Mouse (Mus musculus): ENCODE data around the gene Rnf186. TPM values are rescaled to one million over a fixed set of nuclear protein-coding genes. Genes with fewer than 3 reads are reported as not detected.

Gene Rnf186
- 2.2 and 2.3 TPM in 2 replicates for polyA plus RNA-seq (2015; fragmentation: Nextera tagmentation; extraction: Ambion mirVana)

- Histone ChIP-seq H3K4me3 (no peak within 1 kb of the TSS), H3K4me1 (peaks cover 23% of the 10 kb centered on the region), H3K9ac (no peak within 1 kb of the TSS), H3K27ac (no peak within 1 kb of the TSS; the same call in 1 of the 2 replicates), H3K36me3 (no peaks in the 10 kb centered on the region), H3K4me2 (no peak within 1 kb of the TSS), H3K27me3 (no peaks in the 10 kb centered on the region), H3K9me3 (no peaks in the 10 kb centered on the region)
- WGBS, result 75% methylated on average over 13 of the region's 13 CpGs
- ATAC-seq (ENCODE audit: borderline replicate concordance, extremely low read depth, low FRiP score, low TSS enrichment), result no peak
Measured at GRCm38 (mm10) chr4:138966866-138967265, at the start of gene Rnf186. Gene Rnf186 (plus strand): TSS chr4:138967112.

- WGBS, result 82% methylated on average over 9 of the region's 9 CpGs
- no peak for ATAC-seq (ENCODE audit: borderline replicate concordance, extremely low read depth, low FRiP score, low TSS enrichment)
- H3K9ac ChIP-seq, result no peak overlapping the region
Measured at GRCm38 (mm10) chr4:138917282-138917681, 49.6 kb upstream of the Rnf186 start.

GRCm38 (mm10) chr4:138921254-138922130, 45.4 kb upstream of the Rnf186 start:
- Histone ChIP-seq H3K27ac (no peak overlapping the region), H3K4me3 (no peak overlapping the region), H3K4me1 (peaks cover 6% of the 10 kb centered on the region; the same call in 1 of the 2 replicates), H3K9ac (no peak overlapping the region), H3K36me3 (no peaks in the 10 kb centered on the region), H3K27me3 (no peaks in the 10 kb centered on the region; the same call in 1 of the 2 replicates), H3K4me2 (peak overlapping the region; percentile 51), H3K9me3 (no peaks in the 10 kb centered on the region)
- 34% methylated on average over 20 of the region's 20 CpGs for WGBS
- ATAC-seq (ENCODE audit: borderline replicate concordance, extremely low read depth, low FRiP score, low TSS enrichment), result peak; percentile 23; the same call in 1 of the 2 replicates

More at GRCm38 (mm10) chr4:138917282-138917681, 49.6 kb upstream of the Rnf186 start:
- Histone ChIP-seq H3K27me3 (no peaks in the 10 kb centered on the region), H3K4me3 (no peak overlapping the region), H3K4me1 (peaks cover 15% of the 10 kb centered on the region), H3K9me3 (no peaks in the 10 kb centered on the region), H3K36me3 (no peaks in the 10 kb centered on the region), H3K4me2 (no peak overlapping the region), H3K27ac (no peak overlapping the region)

- no peak overlapping the region for H3K4me3 ChIP-seq
- peak; percentile 75 for ATAC-seq (ENCODE audit: borderline replicate concordance, extremely low read depth, low FRiP score, low TSS enrichment)
Measured at GRCm38 (mm10) chr4:138922131-138922459, 44.8 kb upstream of the Rnf186 start.

GRCm38 (mm10) chr4:138925561-138925960, 41.4 kb upstream of the Rnf186 start:
- no peaks in the 10 kb centered on the region for H3K9me3 ChIP-seq
- no peaks in the 10 kb centered on the region for H3K36me3 ChIP-seq
- H3K9ac ChIP-seq, result no peak overlapping the region
- no peak overlapping the region for H3K27ac ChIP-seq
- H3K4me2 ChIP-seq, result no peak overlapping the region
- no peak for ATAC-seq (ENCODE audit: borderline replicate concordance, extremely low read depth, low FRiP score, low TSS enrichment)
- no peaks in the 10 kb centered on the region; the same call in 1 of the 2 replicates for H3K27me3 ChIP-seq
- H3K4me3 ChIP-seq, result no peak overlapping the region
- peaks cover 6% of the 10 kb centered on the region; the same call in 1 of the 2 replicates for H3K4me1 ChIP-seq
- WGBS, result 32% methylated on average over 2 of the region's 2 CpGs

More at GRCm38 (mm10) chr4:138922131-138922459, 44.8 kb upstream of the Rnf186 start:
- Histone ChIP-seq H3K27ac (no peak overlapping the region), H3K4me1 (peaks cover 6% of the 10 kb centered on the region; the same call in 1 of the 2 replicates), H3K9me3 (no peaks in the 10 kb centered on the region), H3K27me3 (no peaks in the 10 kb centered on the region; the same call in 1 of the 2 replicates), H3K4me2 (peak overlapping the region; percentile 51), H3K36me3 (no peaks in the 10 kb centered on the region), H3K9ac (no peak overlapping the region)
- WGBS, result 1% methylated on average over 11 of the region's 11 CpGs

- 61% methylated on average over 3 of the region's 3 CpGs for WGBS
- H3K4me2 ChIP-seq, result no peak overlapping the region
- H3K36me3 ChIP-seq, result no peaks in the 10 kb centered on the region
- H3K9me3 ChIP-seq, result no peaks in the 10 kb centered on the region
- no peak overlapping the region for H3K4me3 ChIP-seq
- H3K27ac ChIP-seq, result no peak overlapping the region
- no peaks in the 10 kb centered on the region for H3K27me3 ChIP-seq
- H3K9ac ChIP-seq, result no peak overlapping the region
- no peak for ATAC-seq (ENCODE audit: borderline replicate concordance, extremely low read depth, low FRiP score, low TSS enrichment)
- H3K4me1 ChIP-seq, result peaks cover 12% of the 10 kb centered on the region; the same call in 1 of the 2 replicates
Measured at GRCm38 (mm10) chr4:138933862-138934261, 33.0 kb upstream of the Rnf186 start.

GRCm38 (mm10) chr4:138934456-138935145, 32.3 kb upstream of the Rnf186 start:
- Histone ChIP-seq H3K9me3 (no peaks in the 10 kb centered on the region), H3K4me3 (no peak overlapping the region), H3K4me1 (peaks cover 18% of the 10 kb centered on the region), H3K4me2 (no peak overlapping the region), H3K27ac (no peak overlapping the region), H3K36me3 (no peaks in the 10 kb centered on the region), H3K27me3 (no peaks in the 10 kb centered on the region), H3K9ac (no peak overlapping the region)
- 82% methylated on average over 11 of the region's 11 CpGs for WGBS
- no peak for ATAC-seq (ENCODE audit: borderline replicate concordance, extremely low read depth, low FRiP score, low TSS enrichment)

GRCm38 (mm10) chr4:138938495-138939269, 28.2 kb upstream of the Rnf186 start:
- Histone ChIP-seq H3K4me3 (no peak overlapping the region), H3K4me2 (peak overlapping the region; percentile 18; the same call in 1 of the 2 replicates), H3K4me1 (peaks cover 33% of the 10 kb centered on the region), H3K27ac (peak overlapping the region; percentile 78), H3K9me3 (no peaks in the 10 kb centered on the region), H3K27me3 (no peaks in the 10 kb centered on the region), H3K36me3 (no peaks in the 10 kb centered on the region), H3K9ac (no peak overlapping the region)
- WGBS, result 34% methylated on average over 10 of the region's 10 CpGs
- ATAC-seq (ENCODE audit: borderline replicate concordance, extremely low read depth, low FRiP score, low TSS enrichment), result no peak

GRCm38 (mm10) chr4:138939481-138939880, 27.4 kb upstream of the Rnf186 start:
- no peaks in the 10 kb centered on the region for H3K36me3 ChIP-seq
- H3K27me3 ChIP-seq, result no peaks in the 10 kb centered on the region
- H3K27ac ChIP-seq, result peak overlapping the region; percentile 78
- WGBS, result 45% methylated on average over 4 of the region's 4 CpGs
- H3K9ac ChIP-seq, result no peak overlapping the region
- H3K4me2 ChIP-seq, result no peak overlapping the region
- H3K9me3 ChIP-seq, result no peaks in the 10 kb centered on the region
- ATAC-seq (ENCODE audit: borderline replicate concordance, extremely low read depth, low FRiP score, low TSS enrichment), result 0 out of 2 replicates have a peak, but pooled peaks have one; percentile 49
- no peak overlapping the region for H3K4me3 ChIP-seq
- H3K4me1 ChIP-seq, result peaks cover 33% of the 10 kb centered on the region

GRCm38 (mm10) chr4:138941401-138941800, 25.5 kb upstream of the Rnf186 start:
- Histone ChIP-seq H3K4me1 (peaks cover 33% of the 10 kb centered on the region), H3K4me2 (no peak overlapping the region), H3K9ac (no peak overlapping the region), H3K27me3 (no peaks in the 10 kb centered on the region), H3K27ac (peak overlapping the region; percentile 80), H3K9me3 (no peaks in the 10 kb centered on the region), H3K4me3 (no peak overlapping the region), H3K36me3 (no peaks in the 10 kb centered on the region)
- WGBS, result 22% methylated on average over 7 of the region's 7 CpGs
- no peak for ATAC-seq (ENCODE audit: borderline replicate concordance, extremely low read depth, low FRiP score, low TSS enrichment)

- no peak overlapping the region for H3K4me3 ChIP-seq
- H3K27me3 ChIP-seq, result no peaks in the 10 kb centered on the region
- H3K4me1 ChIP-seq, result peaks cover 33% of the 10 kb centered on the region
- peak overlapping the region; percentile 80 for H3K27ac ChIP-seq
- H3K4me2 ChIP-seq, result no peak overlapping the region
- 21% methylated on average over 6 of the region's 6 CpGs for WGBS
- H3K9ac ChIP-seq, result no peak overlapping the region
- H3K9me3 ChIP-seq, result no peaks in the 10 kb centered on the region
- no peak; the same call in 1 of the 2 replicates for ATAC-seq (ENCODE audit: borderline replicate concordance, extremely low read depth, low FRiP score, low TSS enrichment)
- H3K36me3 ChIP-seq, result no peaks in the 10 kb centered on the region
Measured at GRCm38 (mm10) chr4:138941966-138942365, 24.9 kb upstream of the Rnf186 start.

All from lung, embryonic 15.5 days (tissue).